Mouse (Mus musculus): ENCODE data around the gene Gm21983. TPM values are rescaled to one million over a fixed set of nuclear protein-coding genes. Genes with fewer than 3 reads are reported as not detected.

Gm21983 gene
- polyA plus RNA-seq, 1 experiment: not detected

DNA sequence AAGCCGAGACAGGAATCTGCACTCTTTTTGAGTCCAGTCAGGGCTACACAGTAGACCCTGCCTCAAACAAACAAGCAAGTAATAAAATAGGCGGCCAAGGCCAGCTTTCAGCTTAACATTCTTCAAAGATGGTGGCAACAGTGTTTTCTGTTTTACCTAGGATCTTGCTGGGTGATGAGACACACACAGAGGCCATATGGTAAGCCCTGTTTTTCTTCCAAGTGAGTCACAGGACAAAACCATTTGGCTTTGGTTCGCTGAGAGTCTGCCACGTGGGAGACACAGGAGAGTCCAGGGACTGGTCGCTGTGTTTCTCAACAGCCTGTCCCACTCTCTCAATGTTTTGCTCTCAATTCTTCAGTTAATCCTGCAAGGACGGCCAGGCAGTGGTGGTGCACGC, 37.7 kb upstream of the Gm21983 start:
- TF ChIP-seq CTCF (IDR thresholded peaks at IDR 0.05; ENCODE audit: insufficient read depth, low read length): no peak
- TF ChIP-seq POLR2A (IDR thresholded peaks at IDR 0.05; ENCODE audit: borderline replicate concordance, extremely low read depth, low read depth, low read length): no peak
- 78% methylated on average over 7 of the region's 7 CpGs for WGBS
- no peak overlapping the region for H3K4me3 ChIP-seq (replicated peaks; ENCODE audit: extremely low read depth, low read depth, low read length)
- H3K4me1 ChIP-seq (ENCODE audit: control insufficient read depth, insufficient read depth, low read length): no peaks in the 10 kb centered on the region
- DNase-seq: no peak

DNA sequence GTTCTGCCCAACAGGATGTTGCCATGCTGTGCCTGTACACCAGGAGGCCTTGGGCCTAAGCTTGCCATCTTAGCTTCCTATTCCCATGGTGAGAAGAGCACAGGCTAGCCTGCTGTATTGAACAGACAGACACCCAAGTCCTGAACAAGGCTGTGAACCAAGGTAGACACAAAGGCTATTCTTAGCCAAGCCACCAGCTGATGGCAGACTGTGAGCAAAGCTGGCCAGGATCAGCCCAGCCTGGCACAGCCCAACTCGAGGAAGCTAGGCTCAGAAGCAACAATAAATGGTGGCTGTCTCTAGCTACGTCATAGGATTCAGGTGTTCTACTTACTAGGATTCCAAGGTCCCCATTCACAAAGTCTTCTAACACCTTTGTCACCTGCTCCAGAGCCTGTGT, 31.7 kb upstream of the Gm21983 start:
- TF ChIP-seq POLR2A (IDR thresholded peaks at IDR 0.05; ENCODE audit: borderline replicate concordance, extremely low read depth, low read depth, low read length): no peak
- no peaks in the 10 kb centered on the region for H3K4me1 ChIP-seq (ENCODE audit: control insufficient read depth, insufficient read depth, low read length)
- 77% methylated on average over 2 of the region's 2 CpGs for WGBS
- no peak for DNase-seq
- H3K4me3 ChIP-seq (replicated peaks; ENCODE audit: extremely low read depth, low read depth, low read length): no peak overlapping the region

DNA sequence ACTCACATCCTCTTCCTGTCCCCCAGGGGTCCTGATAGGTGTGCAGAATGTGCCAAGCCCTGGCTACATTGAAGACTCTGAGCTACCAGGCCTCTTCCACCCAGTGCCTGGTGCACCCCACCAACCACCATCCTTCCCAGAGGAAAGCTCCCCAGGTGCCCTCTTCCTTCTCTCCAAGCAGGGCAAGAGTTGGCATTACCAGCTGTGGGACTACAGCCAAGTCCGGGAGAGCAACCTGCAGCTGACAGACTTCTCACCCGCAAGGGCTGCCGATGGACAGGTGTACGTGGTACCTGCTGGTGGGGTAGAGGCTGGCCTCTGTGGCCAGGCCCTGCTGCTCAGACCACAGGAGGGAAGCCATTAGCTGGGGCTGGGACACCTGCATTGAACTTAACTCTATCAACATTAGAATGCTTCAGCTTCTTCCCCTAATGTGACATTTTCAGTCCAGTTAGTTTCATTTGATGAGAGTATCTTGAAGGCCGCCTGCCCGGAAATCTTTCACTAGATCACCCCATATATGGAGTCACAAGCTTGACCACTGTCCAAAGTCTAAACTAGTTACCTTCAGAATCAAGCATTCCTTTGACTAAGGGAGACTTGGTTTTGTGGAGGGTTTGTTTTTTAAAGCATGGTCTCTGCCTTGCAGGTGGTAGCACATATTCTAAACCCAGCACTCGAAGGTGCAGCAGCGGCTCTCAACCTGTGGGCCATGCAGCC, 23.0 kb upstream of the Gm21983 start:
- TF ChIP-seq CTCF (IDR thresholded peaks at IDR 0.05; ENCODE audit: insufficient read depth, low read length) (no peak), POLR2A (IDR thresholded peaks at IDR 0.05; ENCODE audit: borderline replicate concordance, extremely low read depth, low read depth, low read length) (no peak)
- H3K4me3 ChIP-seq (replicated peaks; ENCODE audit: extremely low read depth, low read depth, low read length): no peak overlapping the region
- DNase-seq: no peak
- no peaks in the 10 kb centered on the region for H3K4me1 ChIP-seq (ENCODE audit: control insufficient read depth, insufficient read depth, low read length)
- 92% methylated on average over 8 of the region's 8 CpGs for WGBS

DNA sequence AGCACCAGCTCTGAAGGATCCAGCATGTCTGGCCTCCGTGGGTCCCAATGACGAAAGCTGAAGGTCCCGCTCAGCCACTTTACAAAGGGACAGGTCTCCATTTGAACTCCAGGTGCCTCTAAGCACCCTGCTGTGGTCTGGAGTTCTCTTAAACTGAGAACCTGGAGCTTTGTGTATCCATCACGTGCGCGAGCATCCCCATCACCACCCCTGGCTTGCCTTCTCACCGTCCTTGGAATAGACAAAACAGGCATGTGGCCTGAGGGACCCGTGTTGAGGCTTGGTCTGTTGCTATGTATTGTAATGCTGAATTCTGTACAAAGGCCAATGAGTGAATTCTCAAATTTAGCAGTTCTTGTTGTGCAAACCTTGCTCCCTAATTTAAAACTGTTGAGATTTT, 17.9 kb upstream of the Gm21983 start:
- DNase-seq: no peak
- Histone ChIP-seq H3K4me1 (ENCODE audit: control insufficient read depth, insufficient read depth, low read length) (no peaks in the 10 kb centered on the region), H3K4me3 (replicated peaks; ENCODE audit: extremely low read depth, low read depth, low read length) (no peak overlapping the region)
- TF ChIP-seq CTCF (IDR thresholded peaks at IDR 0.05; ENCODE audit: insufficient read depth, low read length) (no peak), POLR2A (IDR thresholded peaks at IDR 0.05; ENCODE audit: borderline replicate concordance, extremely low read depth, low read depth, low read length) (no peak)
- WGBS: 92% methylated on average over 8 of the region's 8 CpGs

DNA sequence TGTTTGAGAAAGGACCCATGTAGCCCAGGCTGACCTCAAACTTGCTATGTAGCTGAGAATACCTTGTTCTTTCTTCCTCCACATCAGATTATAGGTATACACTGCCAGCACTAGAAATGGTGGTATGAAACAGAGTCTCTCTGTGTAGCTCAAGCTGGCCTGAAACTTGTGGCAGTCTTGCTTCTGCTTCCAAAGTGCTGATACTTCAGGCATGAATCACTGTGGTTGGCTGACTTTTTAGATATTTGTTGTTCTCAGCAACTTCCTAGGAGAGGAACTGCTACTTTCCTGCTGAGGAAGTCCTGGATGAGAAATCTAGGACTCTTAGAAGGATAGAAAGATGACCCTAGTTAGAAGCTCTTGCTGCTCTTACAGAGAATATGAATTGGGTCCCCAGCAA, 17.5 kb upstream of the Gm21983 start:
- no peak for DNase-seq
- no peak for TF ChIP-seq POLR2A (IDR thresholded peaks at IDR 0.05; ENCODE audit: borderline replicate concordance, extremely low read depth, low read depth, low read length)
- no peak for TF ChIP-seq CTCF (IDR thresholded peaks at IDR 0.05; ENCODE audit: insufficient read depth, low read length)
- Histone ChIP-seq H3K4me1 (ENCODE audit: control insufficient read depth, insufficient read depth, low read length) (no peaks in the 10 kb centered on the region), H3K4me3 (replicated peaks; ENCODE audit: extremely low read depth, low read depth, low read length) (no peak overlapping the region)

DNA sequence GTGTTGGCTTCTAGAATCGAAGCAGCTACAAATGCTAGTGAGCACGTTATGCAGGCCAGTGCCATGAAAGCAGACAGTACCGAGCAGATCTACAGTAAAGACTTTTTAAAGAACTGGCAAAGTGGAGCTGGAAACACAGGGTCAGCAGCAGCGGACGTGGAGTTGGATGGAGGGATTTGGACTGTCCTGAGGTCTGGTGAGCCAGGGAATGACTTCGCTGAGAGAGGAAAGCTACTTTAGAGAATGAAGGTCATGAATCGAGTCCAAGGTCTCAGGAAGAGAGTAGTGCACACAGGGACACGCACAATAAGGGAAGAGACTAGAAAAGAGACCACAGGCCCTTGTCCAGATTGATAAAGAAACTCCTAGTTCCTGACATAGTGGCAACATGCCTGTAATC, 16.7 kb upstream of the Gm21983 start:
- no peak for TF ChIP-seq CTCF (IDR thresholded peaks at IDR 0.05; ENCODE audit: insufficient read depth, low read length)
- no peak for TF ChIP-seq POLR2A (IDR thresholded peaks at IDR 0.05; ENCODE audit: borderline replicate concordance, extremely low read depth, low read depth, low read length)
- WGBS: 85% methylated on average over 8 of the region's 8 CpGs

DNA sequence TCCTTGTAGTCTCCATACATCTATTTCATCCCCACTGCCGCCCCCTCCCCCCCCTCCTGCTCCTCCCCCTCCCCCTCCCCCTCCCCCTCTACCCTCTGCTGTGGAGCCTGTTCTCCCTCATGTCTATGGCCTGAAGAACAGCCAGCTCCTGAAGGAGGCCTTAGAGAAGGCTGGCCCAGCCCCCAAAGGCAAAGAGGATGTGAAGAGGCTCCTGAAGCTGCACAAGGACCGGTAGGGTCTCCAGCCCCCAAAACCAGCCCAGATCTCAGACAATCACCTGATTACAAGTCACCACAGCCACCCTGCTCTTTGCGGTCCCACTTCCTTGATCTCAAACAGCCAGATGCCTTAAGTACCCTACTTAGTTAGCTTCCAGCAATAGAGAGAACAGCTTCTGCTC, 16.2 kb upstream of the Gm21983 start:
- no peak for DNase-seq
- Histone ChIP-seq H3K4me3 (replicated peaks; ENCODE audit: extremely low read depth, low read depth, low read length) (no peak overlapping the region), H3K4me1 (ENCODE audit: control insufficient read depth, insufficient read depth, low read length) (no peaks in the 10 kb centered on the region)
- WGBS: 86% methylated on average over 3 of the region's 3 CpGs
- no peak for TF ChIP-seq POLR2A (IDR thresholded peaks at IDR 0.05; ENCODE audit: borderline replicate concordance, extremely low read depth, low read depth, low read length)
- TF ChIP-seq CTCF (IDR thresholded peaks at IDR 0.05; ENCODE audit: insufficient read depth, low read length): no peak

More for the DNA sequence above, 16.7 kb upstream of the Gm21983 start:
- H3K4me3 ChIP-seq (replicated peaks; ENCODE audit: extremely low read depth, low read depth, low read length): no peak overlapping the region
- no peak for DNase-seq
- no peaks in the 10 kb centered on the region for H3K4me1 ChIP-seq (ENCODE audit: control insufficient read depth, insufficient read depth, low read length)

DNA sequence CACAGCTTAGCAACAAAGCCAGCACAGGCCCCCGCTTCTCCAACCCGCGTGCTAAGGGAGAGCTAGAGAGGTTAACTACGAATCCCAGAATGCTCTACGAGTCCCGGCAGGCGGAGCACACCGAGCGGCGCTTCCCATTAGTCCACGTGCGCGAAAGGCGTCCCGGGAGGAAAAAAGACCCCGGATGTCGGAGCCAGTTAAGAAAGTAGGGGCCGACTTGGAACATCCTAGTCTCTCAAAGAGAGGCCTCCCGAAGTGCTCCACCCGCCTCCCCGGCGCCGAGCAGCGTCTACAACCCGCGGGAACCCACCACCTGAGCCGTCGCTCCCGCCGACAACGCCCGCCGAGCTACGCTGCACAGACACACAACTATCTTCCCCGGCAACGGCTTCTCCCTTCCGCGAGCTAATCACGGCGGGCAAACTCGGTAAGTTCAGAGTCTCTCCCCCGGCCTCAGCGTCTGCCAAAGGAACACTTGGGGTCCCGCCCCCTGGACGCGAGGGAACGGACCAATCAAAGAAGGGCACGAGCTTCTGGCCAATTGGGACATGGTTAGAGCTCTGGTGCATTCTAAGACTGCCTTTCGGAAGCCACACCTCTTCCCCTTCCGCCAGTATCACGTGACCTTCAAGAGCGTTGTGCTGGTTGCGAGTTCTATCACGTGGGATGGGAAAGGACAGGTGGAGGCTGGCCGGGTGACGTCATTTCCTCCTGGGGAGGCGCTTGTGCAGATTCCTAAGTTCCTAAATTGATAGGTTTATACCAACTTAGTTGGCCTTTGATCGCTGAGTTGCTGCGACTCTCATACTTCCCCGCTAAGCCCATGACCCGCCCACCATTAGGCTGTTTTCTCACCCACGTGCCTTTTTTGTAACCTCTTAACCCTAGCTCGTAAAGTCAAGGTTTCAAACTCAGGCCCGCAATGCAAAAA, 15.1 kb upstream of the Gm21983 start, which contains the start of the genes BC024978 and Snrpa:
BC024978 (plus strand) TSS at position 101 of the 931 bp plus-strand sequence.
Snrpa (minus strand) TSS at position 591 of the 931 bp plus-strand sequence.
- under 1% methylated on average over 64 of the region's 64 CpGs for WGBS
- TF ChIP-seq POLR2A (IDR thresholded peaks at IDR 0.05; ENCODE audit: borderline replicate concordance, extremely low read depth, low read depth, low read length): peak; percentile 70
- TF ChIP-seq CTCF (IDR thresholded peaks at IDR 0.05; ENCODE audit: insufficient read depth, low read length): no peak
- Histone ChIP-seq H3K4me3 (replicated peaks; ENCODE audit: extremely low read depth, low read depth, low read length) (peak within 1 kb of the TSS; percentile 86), H3K4me1 (ENCODE audit: control insufficient read depth, insufficient read depth, low read length) (no peaks in the 10 kb centered on the region)
- DNase-seq: peak; percentile 93

DNA sequence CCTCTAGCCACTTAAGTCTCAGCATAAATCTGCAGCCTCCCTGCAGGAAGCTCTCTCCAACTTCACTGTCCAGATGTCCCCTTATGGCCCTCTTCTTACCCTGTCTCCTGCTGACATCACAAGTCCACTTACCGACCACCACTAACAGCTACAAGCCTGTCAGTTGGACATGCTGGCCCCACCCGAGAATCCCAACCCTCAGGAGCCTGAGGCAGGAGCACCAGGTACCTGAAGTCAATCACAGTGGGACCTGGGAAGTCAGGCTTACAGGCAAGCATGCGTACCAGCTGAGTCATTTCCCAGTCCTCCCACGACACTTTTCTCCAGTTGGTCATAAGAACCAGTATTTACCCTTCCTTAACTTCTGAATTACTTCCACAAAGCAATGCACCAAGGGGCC, 12.8 kb upstream of the Gm21983 start:
- TF ChIP-seq CTCF (IDR thresholded peaks at IDR 0.05; ENCODE audit: insufficient read depth, low read length) (no peak), POLR2A (IDR thresholded peaks at IDR 0.05; ENCODE audit: borderline replicate concordance, extremely low read depth, low read depth, low read length) (no peak)
- H3K4me1 ChIP-seq (ENCODE audit: control insufficient read depth, insufficient read depth, low read length): no peaks in the 10 kb centered on the region
- no peak overlapping the region for H3K4me3 ChIP-seq (replicated peaks; ENCODE audit: extremely low read depth, low read depth, low read length)
- DNase-seq: no peak
- WGBS: 61% methylated on average over 4 of the region's 4 CpGs

Data from lung, adult 2 months (tissue).